Mouse (Mus musculus): ENCODE results near the gene Fndc5. TPM values are rescaled to one million over a fixed set of nuclear protein-coding genes. Genes with fewer than 3 reads are reported as not detected.

The Fndc5 gene
- polyA plus RNA-seq, 1 experiment from 2014 or later = 1.4 TPM

- H3K27me3 ChIP-seq (ENCODE audit: control insufficient read depth, insufficient read depth, low read length) = peaks cover 13% of the 10 kb centered on the region
- no peak for ATAC-seq (replicated peaks; ENCODE audit: low FRiP score)
- no peak overlapping the region for H3K9ac ChIP-seq (ENCODE audit: low read length)
- no peak for DNase-seq (ENCODE audit: low spot score)
- no peaks in the 10 kb centered on the region for H3K9me3 ChIP-seq (ENCODE audit: control insufficient read depth, low read length)
- H3K4me2 ChIP-seq (ENCODE audit: low read depth, low read length, severe bottlenecking) = no peak overlapping the region
- 85% methylated on average over 17 of the region's 17 CpGs for WGBS
- H3K27ac ChIP-seq (ENCODE audit: low read depth, low read length) = no peak overlapping the region
- H3K4me1 ChIP-seq (replicated peaks; ENCODE audit: control insufficient read depth, insufficient read depth, low read length) = 0 out of 2 replicates have a peak, but pooled peaks cover 2% of the 10 kb centered on the region
- no peak overlapping the region for H3K4me3 ChIP-seq (ENCODE audit: low read depth, low read length)
- no peaks in the 10 kb centered on the region for H3K36me3 ChIP-seq (ENCODE audit: control insufficient read depth, insufficient read depth, low read length)
Observed at GRCm38 (mm10) chr4:129141560-129142438, 5.0 kb downstream of the Fndc5 start.

- WGBS = 87% methylated on average over 11 of the region's 11 CpGs
- Histone ChIP-seq H3K4me3 (ENCODE audit: low read depth, low read length) (no peak overlapping the region), H3K9me3 (ENCODE audit: control insufficient read depth, low read length) (no peaks in the 10 kb centered on the region), H3K4me1 (replicated peaks; ENCODE audit: control insufficient read depth, insufficient read depth, low read length) (no peaks in the 10 kb centered on the region), H3K27me3 (ENCODE audit: control insufficient read depth, insufficient read depth, low read length) (peaks cover 6% of the 10 kb centered on the region), H3K27ac (ENCODE audit: low read depth, low read length) (no peak overlapping the region), H3K4me2 (ENCODE audit: low read depth, low read length, severe bottlenecking) (no peak overlapping the region), H3K36me3 (ENCODE audit: control insufficient read depth, insufficient read depth, low read length) (no peaks in the 10 kb centered on the region), H3K9ac (ENCODE audit: low read length) (no peak overlapping the region)
- ATAC-seq (replicated peaks; ENCODE audit: low FRiP score) = no peak
- no peak for DNase-seq (ENCODE audit: low spot score)
Observed at GRCm38 (mm10) chr4:129142439-129143045, 5.7 kb downstream of the Fndc5 start.

DNA sequence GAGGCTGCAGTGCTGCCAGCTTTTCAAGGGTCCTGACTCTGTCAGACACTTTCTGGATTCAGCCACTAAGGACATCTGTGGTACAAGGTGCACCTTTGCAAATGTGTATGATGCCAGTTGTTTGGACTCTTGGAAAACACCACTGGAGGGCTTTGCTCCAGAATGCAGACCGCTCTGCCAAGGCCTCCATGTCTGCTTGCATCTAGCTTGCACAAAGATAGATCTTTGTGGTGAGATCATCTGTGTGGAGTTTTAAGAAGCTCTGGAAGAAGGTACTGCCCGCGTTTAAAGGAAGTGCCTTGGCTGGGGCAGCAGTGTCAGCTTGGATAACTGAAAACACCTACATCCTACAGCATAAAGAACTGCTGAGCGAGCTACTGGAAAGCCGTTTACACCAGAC lies 6.7 kb downstream of the Fndc5 start:
- no peaks in the 10 kb centered on the region for H3K9me3 ChIP-seq (ENCODE audit: control insufficient read depth, low read length)
- DNase-seq (ENCODE audit: low spot score) = no peak
- no peak for ATAC-seq (replicated peaks; ENCODE audit: low FRiP score)
- H3K9ac ChIP-seq (ENCODE audit: low read length) = no peak overlapping the region
- no peaks in the 10 kb centered on the region for H3K4me1 ChIP-seq (replicated peaks; ENCODE audit: control insufficient read depth, insufficient read depth, low read length)
- H3K36me3 ChIP-seq (ENCODE audit: control insufficient read depth, insufficient read depth, low read length) = no peaks in the 10 kb centered on the region
- H3K4me3 ChIP-seq (ENCODE audit: low read depth, low read length) = no peak overlapping the region
- peaks cover 1% of the 10 kb centered on the region; the same call in 1 of the 2 replicates for H3K27me3 ChIP-seq (ENCODE audit: control insufficient read depth, insufficient read depth, low read length)
- H3K27ac ChIP-seq (ENCODE audit: low read depth, low read length) = no peak overlapping the region
- 96% methylated on average over 5 of the region's 5 CpGs for WGBS
- no peak overlapping the region for H3K4me2 ChIP-seq (ENCODE audit: low read depth, low read length, severe bottlenecking)

GRCm38 (mm10) chr4:129144401-129145367 lies 7.9 kb downstream of the Fndc5 start:
- no peaks in the 10 kb centered on the region for H3K36me3 ChIP-seq (ENCODE audit: control insufficient read depth, insufficient read depth, low read length)
- no peak overlapping the region for H3K9ac ChIP-seq (ENCODE audit: low read length)
- H3K4me2 ChIP-seq (ENCODE audit: low read depth, low read length, severe bottlenecking) = no peak overlapping the region
- H3K9me3 ChIP-seq (ENCODE audit: control insufficient read depth, low read length) = no peaks in the 10 kb centered on the region
- H3K4me3 ChIP-seq (ENCODE audit: low read depth, low read length) = no peak overlapping the region
- no peaks in the 10 kb centered on the region for H3K4me1 ChIP-seq (replicated peaks; ENCODE audit: control insufficient read depth, insufficient read depth, low read length)
- no peak for ATAC-seq (replicated peaks; ENCODE audit: low FRiP score)
- H3K27me3 ChIP-seq (ENCODE audit: control insufficient read depth, insufficient read depth, low read length) = no peaks in the 10 kb centered on the region
- no peak overlapping the region for H3K27ac ChIP-seq (ENCODE audit: low read depth, low read length)
- WGBS = 66% methylated on average over 16 of the region's 16 CpGs
- DNase-seq (ENCODE audit: low spot score) = no peak

- DNase-seq (ENCODE audit: low spot score) (no peak), ATAC-seq (replicated peaks; ENCODE audit: low FRiP score) (no peak)
- no peak overlapping the region for H3K4me2 ChIP-seq (ENCODE audit: low read depth, low read length, severe bottlenecking)
- H3K4me3 ChIP-seq (ENCODE audit: low read depth, low read length) = no peak overlapping the region
- H3K9ac ChIP-seq (ENCODE audit: low read length) = no peak overlapping the region
- no peaks in the 10 kb centered on the region for H3K27me3 ChIP-seq (ENCODE audit: control insufficient read depth, insufficient read depth, low read length)
- no peak overlapping the region for H3K27ac ChIP-seq (ENCODE audit: low read depth, low read length)
- 76% methylated on average over 4 of the region's 4 CpGs for WGBS
- H3K9me3 ChIP-seq (ENCODE audit: control insufficient read depth, low read length) = no peaks in the 10 kb centered on the region
- H3K36me3 ChIP-seq (ENCODE audit: control insufficient read depth, insufficient read depth, low read length) = no peaks in the 10 kb centered on the region; the same call in 1 of the 2 replicates
- H3K4me1 ChIP-seq (replicated peaks; ENCODE audit: control insufficient read depth, insufficient read depth, low read length) = no peaks in the 10 kb centered on the region
Observed at GRCm38 (mm10) chr4:129145411-129145810, 8.6 kb downstream of the Fndc5 start.

DNA sequence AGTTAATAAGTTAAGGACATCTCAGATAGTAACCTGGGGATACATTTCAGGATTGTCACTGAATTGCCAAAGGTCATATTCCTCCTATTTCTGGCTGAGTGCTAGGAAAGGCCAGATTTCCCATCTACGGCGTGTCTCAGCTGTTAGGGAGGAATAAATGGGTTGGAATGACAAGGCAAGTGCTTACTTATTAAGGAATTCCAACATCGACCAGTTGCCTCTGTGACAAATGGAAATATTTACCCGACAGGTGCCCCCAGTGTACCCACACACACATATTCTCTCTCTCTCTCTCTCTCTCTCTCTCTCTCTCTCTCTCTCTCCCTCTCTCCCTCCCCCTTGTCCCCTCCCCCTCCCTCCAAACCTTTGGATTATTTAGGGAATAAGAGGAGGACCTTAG lies 9.1 kb downstream of the Fndc5 start:
- Histone ChIP-seq H3K9ac (ENCODE audit: low read length) (no peak overlapping the region), H3K4me1 (replicated peaks; ENCODE audit: control insufficient read depth, insufficient read depth, low read length) (no peaks in the 10 kb centered on the region), H3K4me2 (ENCODE audit: low read depth, low read length, severe bottlenecking) (no peak overlapping the region), H3K9me3 (ENCODE audit: control insufficient read depth, low read length) (no peaks in the 10 kb centered on the region), H3K36me3 (ENCODE audit: control insufficient read depth, insufficient read depth, low read length) (no peaks in the 10 kb centered on the region; the same call in 1 of the 2 replicates), H3K27ac (ENCODE audit: low read depth, low read length) (no peak overlapping the region), H3K27me3 (ENCODE audit: control insufficient read depth, insufficient read depth, low read length) (no peaks in the 10 kb centered on the region), H3K4me3 (ENCODE audit: low read depth, low read length) (no peak overlapping the region)
- no peak for ATAC-seq (replicated peaks; ENCODE audit: low FRiP score)
- DNase-seq (ENCODE audit: low spot score) = no peak
- 88% methylated on average over 4 of the region's 4 CpGs for WGBS

DNA sequence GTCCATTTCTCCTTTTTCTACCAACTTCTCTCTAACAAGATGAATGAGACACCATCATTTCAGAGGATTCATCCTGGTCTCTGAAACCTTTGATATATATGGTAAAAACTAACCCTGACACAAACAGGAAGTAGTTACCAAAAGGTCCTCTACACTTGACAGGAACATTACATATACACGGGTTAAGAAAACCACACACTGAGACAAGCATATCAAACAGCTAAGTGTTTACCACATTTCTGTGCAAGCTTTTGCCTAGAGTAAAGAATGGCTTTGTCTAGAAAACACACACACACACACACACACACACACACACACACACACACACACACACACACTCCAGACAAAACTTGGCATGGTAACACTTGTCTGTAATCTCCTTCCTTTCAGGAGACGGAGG lies 9.6 kb downstream of the Fndc5 start:
- H3K27ac ChIP-seq (ENCODE audit: low read depth, low read length) = no peak overlapping the region
- no peaks in the 10 kb centered on the region; the same call in 1 of the 2 replicates for H3K36me3 ChIP-seq (ENCODE audit: control insufficient read depth, insufficient read depth, low read length)
- H3K9ac ChIP-seq (ENCODE audit: low read length) = no peak overlapping the region
- WGBS = 87% methylated on average over 2 of the region's 2 CpGs
- H3K4me3 ChIP-seq (ENCODE audit: low read depth, low read length) = no peak overlapping the region
- DNase-seq (ENCODE audit: low spot score) = no peak
- H3K27me3 ChIP-seq (ENCODE audit: control insufficient read depth, insufficient read depth, low read length) = no peaks in the 10 kb centered on the region
- H3K4me2 ChIP-seq (ENCODE audit: low read depth, low read length, severe bottlenecking) = no peak overlapping the region
- no peaks in the 10 kb centered on the region for H3K4me1 ChIP-seq (replicated peaks; ENCODE audit: control insufficient read depth, insufficient read depth, low read length)
- no peak for ATAC-seq (replicated peaks; ENCODE audit: low FRiP score)
- H3K9me3 ChIP-seq (ENCODE audit: control insufficient read depth, low read length) = no peaks in the 10 kb centered on the region

- H3K27ac ChIP-seq (ENCODE audit: low read depth, low read length) = no peak overlapping the region
- H3K4me3 ChIP-seq (ENCODE audit: low read depth, low read length) = no peak overlapping the region
- DNase-seq (ENCODE audit: low spot score) (no peak), ATAC-seq (replicated peaks; ENCODE audit: low FRiP score) (no peak)
- H3K4me1 ChIP-seq (replicated peaks; ENCODE audit: control insufficient read depth, insufficient read depth, low read length) = no peaks in the 10 kb centered on the region
- no peaks in the 10 kb centered on the region for H3K9me3 ChIP-seq (ENCODE audit: control insufficient read depth, low read length)
- H3K9ac ChIP-seq (ENCODE audit: low read length) = no peak overlapping the region
- H3K36me3 ChIP-seq (ENCODE audit: control insufficient read depth, insufficient read depth, low read length) = no peaks in the 10 kb centered on the region; the same call in 1 of the 2 replicates
- WGBS = 91% methylated on average over 13 of the region's 13 CpGs
- H3K4me2 ChIP-seq (ENCODE audit: low read depth, low read length, severe bottlenecking) = no peak overlapping the region
- H3K27me3 ChIP-seq (ENCODE audit: control insufficient read depth, insufficient read depth, low read length) = no peaks in the 10 kb centered on the region
Observed at GRCm38 (mm10) chr4:129147552-129148103, 10.8 kb downstream of the Fndc5 start.

Data from forebrain, embryonic 11.5 days (tissue).